Mouse (Mus musculus) A20 (cell line): ENCODE data around the gene Las1l.
"Not testable (repeated sequence)": the region's sequence is repeated elsewhere in the genome, so short reads cannot be mapped to it uniquely, and the experiment has no call there.

Experiments
- DNase-seq: peaks from one replicate; pipeline ENCODE4 v3.0.0-alpha.2; 2011; ENCODE audit warnings: low read depth, low spot score

Gene Las1l

DNA sequence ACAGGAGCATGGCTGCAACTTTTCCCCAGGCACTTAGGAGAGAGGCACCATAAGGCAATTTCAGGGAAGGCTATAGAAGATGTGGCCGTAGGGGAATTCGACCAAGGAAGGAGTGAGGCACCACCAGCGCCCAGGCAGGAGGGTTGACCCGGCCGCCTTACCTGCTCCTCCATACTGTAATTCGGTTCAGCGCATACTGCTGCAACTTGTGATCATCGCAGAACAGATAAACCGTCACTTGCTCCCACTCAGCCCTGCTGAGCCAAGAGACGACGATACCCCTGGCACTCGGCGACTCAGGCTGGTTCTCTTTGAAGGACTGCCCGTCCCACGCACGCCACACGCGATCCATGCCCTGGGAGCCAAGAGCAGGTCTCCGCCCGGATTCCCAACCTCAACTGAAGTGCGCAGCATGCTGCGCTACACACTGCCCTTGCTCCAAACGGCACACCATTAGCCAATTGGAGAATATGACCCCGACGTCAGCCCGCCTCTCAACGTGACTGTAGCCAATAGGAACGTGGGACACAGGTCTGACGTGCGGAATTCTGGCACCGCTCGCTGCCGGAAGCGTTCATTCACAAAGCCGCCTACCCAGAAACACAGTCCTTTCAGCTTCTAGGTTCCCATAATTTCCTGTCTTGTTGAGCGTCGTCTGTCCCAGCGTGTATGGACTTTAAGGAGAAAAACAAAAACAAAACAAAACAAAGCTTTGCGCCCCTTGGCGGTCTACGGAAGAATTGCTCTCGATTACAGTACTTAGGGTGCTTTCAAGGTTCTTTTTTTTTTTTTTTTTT lies at the start of gene Las1l:
Gene Las1l (minus strand): TSS at position 466 of the 797 bp plus-strand sequence.
- DNase-seq, result peak; percentile 92

DNA sequence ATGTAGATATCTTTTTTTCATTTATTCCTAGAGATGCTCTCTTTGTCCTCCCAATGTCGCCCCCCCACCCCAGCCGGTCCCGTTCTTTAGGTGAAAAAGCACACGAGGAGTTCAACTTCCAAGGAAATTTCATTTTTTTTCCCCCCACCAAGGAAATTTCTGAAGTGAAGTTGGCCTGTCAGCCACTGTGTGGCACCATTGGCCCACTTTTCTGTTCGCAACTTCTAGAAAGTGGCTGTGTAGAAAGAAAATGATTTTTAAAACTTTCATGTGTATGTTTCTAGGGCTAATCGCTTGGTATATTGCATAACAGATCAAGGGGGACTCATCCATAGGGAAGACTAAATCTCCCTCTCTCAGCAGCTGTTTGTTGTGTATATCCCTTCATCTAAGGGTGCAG lies 49.6 kb upstream of the Las1l start:
- peak; percentile 9 for DNase-seq

DNA sequence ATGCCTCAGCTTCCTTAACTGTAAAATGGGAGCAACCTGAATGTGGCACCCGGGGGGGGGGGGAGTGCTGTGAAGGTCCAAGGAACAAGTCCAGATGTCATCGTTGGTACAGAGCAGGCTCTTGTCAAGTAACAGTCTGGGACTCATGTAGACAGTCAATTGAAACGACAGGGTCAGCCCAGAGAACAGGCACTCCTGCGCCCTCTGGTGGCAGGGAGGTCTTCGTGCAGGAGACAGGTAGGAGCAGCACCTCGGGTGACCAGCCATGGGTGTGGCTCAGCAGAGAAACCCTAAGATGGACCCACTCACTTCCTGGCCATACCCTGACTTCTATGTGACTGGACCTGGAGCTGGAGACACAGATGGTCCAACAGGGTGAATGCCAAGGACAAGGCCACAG lies 42.8 kb upstream of the Las1l start:
- no peak for DNase-seq

DNA sequence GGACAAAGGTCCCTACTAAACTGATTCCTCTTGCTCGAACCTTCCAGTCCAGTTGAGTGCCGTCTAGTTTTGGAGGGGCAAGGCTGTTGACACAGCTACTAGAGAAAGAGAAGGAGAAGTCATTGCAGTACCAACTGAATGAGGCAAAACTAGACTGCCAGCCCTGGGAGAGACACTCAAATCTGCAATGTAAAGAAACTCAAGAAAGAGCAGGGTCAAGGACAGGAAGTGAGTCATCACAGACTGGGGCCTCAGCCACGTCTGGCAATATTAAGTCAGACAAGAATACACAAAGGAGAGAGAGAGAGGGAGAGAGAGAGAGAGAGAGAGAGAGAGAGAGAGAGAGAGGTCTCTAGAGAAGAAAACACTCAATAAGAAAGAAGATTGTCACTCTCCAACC lies 36.4 kb upstream of the Las1l start:
- no peak for DNase-seq

DNA sequence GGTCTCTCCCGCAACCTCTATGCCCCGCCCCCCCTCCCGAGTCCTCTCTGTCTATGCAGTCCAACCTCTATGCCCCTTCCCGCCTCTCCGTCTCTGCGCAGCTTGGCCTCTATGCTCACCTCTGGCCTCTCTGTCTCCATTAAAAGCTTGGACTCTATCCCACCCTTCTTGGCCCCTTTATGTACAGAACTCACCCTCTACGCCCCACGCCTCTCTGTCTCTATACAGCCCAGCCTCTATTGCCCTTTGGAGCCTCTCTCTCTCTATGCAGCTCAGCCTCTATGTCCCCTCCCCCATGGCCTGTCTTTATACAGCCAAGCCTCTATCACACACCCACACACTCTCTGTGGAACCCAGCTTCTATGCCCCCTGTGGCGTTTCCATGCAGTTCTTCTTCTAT lies 13.2 kb upstream of the Las1l start:
- DNase-seq, result no peak

DNA sequence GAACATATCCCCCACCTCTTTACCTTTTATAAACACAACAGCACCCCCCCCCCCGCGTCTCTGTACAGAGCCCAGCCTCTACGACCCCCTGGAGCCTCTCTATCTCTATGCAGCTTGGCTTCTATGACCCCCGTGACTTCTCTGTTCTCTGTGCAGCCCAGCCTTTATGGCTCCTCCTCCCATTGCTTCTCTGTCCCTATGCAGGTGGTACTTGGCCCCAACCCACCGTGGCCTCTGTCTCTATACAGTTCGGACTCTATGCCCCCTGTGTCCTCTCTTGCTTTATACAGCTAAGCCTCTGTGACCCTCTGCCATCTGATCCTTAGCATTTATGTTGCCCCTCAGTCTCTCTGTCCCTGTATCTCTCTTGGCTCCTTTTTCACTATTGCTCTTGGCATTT lies 12.4 kb upstream of the Las1l start:
- DNase-seq, result no peak

DNA sequence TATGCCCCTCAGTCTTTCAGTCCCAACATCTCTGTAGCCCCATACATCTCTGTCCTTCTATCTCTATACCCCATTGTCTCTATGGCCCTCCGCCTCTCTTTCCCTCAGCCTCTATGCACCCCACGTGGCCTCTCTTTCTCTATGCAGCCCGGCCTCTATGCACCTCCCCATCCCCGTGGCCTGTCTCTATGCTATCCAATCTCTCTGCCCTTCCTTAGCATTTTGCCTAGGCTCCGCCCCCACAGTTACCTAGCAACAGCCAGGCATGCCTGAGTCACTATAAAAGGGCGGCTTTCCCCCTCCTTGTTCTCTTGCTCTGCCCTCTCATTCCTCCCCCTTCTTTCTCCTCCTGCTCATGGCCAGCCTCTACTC lies 11.8 kb upstream of the Las1l start:
- DNase-seq, result no peak

DNA sequence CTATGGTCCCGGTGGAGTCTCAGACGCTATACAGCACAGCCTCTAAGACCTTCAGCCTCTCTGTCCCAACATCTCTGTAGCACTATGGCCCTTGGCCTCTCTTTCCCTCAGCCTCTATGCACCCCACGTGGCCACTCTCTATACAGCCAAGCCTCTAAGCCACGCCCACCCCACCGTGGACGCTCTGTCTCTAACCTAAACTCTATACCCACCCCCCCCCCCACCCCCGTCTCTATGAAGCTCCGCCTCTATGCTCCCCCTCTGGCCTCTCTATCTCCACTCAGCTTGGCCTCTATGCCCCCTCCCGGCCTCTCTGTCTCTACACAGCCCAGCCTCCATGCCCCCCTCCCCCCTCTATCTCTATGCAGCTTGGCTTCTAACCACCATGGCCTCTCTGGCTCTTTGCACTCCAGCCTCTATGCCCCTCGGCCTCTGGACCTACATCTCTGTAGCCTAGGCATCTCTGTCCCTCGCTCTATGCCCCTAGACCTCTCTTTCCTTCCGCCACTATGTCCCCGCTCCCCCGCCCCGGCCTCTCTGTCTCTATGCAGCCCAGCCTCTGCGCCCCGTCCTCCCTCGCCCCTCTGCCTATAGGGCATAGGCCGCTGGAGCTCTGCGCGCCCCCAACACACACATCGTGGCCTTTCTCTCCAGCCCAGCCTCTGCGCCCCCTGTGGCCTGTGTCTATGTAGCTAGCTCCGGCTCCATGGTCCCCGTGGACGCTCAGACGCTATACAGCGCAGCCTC lies 11.3 kb upstream of the Las1l start:
- no peak for DNase-seq

DNA sequence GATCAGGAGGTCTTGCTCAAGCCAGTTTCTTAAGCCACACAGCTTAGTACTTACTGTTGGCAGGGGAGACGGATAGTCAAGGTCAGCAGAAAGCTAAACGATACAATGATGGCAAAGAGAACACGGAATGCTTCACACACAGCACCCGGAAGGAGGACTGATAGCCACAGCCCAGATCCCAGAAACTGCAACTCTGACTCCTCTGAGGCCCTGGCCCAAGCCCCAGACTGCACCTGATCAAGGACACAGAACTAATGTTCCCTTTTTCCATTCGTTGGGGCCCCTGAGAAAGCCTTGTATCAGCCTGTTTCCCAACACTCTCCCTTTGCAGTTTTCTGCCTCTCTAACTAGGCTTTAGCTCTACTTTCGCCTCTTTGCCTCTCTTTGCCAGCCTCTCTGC lies 8.3 kb upstream of the Las1l start:
- no peak for DNase-seq

DNA sequence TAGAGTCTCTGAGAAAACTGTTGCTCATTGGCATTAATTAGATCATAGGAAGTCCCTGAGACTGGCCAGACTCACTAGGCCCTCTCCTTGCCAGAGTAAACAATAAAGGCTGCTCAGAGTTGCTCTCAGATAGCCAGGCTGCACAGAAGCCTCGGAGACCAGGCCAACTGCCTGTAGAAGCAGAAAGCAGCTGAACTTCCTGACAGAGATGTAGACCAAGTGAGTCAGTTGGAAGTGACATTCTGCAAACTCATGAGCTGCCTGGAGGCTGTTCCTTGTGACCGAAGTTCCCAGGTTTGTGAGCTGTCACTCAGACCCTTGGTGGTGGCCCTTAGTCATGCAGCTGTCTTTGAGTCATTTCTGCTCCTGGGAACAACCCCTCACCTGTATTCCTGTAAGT lies 6.6 kb upstream of the Las1l start:
- no peak for DNase-seq

DNA sequence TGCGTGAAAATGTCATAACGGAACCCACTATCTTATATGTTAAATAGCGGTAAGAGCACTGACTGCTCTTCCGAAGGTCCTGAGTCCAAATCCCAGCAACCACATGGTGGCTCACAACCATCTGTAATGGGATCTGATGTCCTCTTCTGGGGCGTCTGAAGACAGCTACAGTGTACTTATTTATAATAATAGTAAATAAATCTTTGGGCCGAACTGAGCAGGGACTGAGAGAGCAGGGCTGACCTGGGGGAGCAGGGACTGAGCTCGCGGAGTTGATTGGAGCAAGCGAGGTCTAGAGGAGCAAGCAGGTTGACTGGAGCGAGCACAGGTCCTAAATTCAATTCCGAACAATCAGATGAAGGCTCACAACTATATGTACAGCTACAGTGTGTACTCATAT lies 699 bp upstream of the Las1l start:
- DNase-seq, result not testable (repeated sequence)

DNA sequence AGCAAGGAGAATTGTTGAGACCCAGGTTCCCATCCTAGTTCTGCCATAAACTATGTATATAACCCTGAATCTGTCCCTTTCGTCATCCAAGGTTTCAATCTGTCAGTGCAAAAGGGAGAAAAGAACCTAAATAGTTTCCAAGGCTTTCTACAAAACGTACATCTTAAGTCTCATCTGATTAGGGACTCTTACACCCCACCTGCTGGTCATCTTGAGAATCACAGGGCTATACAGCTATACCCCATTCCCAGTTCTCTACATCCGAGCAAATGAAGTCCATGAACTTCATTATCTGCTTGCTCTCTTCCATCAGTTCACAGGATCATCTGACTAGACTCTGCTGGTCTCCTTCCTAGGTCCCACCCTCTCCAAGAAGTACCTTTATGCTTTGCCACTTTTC lies 6.0 kb downstream of the Las1l start:
- peak; percentile 30 for DNase-seq

DNA sequence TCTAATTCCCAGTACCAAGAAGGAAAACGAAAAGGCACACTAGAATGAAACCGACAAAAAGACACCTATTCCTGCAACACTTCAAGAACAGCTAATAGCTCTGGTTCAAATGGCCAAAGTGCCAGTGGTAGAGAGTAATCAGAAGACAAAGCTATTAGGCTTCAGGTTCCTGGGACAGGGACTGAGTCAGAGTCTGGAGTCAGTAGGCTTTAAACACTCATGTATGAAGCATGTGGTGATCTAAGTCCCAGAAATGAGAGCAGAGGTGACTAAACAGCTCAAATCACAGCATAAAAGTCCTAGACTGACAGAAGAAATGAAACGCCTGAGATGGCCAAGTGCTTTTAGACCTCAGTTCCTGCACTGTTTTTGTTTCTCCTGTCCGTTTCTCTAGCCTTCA lies 8.6 kb downstream of the Las1l start:
- DNase-seq, result no peak

DNA sequence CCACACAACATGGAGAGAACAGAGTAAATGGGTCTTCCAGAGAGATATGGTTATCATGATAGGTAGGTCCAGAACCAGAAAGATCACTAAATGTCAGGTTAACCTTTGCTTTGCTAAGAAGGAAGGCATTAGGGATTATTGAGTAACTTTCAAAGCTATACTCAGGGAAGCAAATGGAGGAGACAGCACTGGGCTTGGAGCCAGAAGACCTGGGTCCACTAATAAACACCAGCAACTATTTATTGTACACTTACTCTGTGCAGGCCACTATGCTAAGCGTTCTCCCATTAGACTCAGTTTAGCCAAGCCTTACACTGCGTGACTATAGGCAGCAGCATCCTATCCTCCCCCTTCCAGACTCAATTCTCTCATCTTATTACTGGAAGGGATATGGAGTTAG lies 11.3 kb downstream of the Las1l start:
- no peak for DNase-seq

DNA sequence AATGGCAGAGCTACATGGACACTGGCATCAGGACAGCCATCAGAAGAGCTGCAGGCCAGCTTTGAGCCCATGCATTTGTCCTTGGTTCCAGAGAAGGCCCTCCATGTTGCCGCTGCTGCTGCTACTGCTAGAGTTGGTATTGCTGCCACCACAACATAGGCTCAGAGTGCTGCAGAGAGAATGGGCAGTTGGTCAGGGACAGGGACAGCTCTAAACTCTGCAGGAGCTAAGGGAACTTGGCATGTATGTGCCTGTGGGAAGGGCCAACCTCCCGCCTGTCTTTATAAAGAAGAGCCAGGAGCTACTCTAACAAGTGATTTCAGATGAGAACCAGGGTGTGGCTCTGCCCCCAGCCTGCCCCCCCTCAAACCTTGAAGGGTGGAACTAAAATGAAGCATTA lies 21.3 kb downstream of the Las1l start:
- DNase-seq, result no peak

DNA sequence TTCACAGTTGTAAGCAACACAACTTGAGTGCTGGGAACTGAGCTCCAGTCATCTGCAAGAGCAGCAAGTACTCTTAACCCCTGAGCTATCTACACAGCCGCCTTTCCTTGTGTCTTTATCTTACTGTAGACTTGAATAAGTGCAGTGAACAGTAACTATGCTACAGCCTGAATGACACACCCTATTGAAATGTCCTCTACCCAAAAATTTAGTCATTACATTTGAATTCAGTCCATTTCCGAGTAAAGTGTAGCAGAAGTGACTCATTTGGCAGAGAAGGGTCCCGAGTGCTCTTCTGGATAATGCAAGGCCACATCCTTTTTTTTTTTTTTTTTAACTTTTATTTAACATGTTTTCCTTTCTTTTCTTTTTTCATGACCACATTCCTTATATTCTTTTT lies 54.0 kb downstream of the Las1l start:
- DNase-seq, result no peak
